Mouse (Mus musculus) testis, adult 2 months (tissue): Measurements from ENCODE around the gene Stac3.

ENCODE experiments used
- CTCF ChIP-seq: fragments of 200-500 bp; IDR thresholded peaks from 2 replicates; pipeline ENCODE4 v1.5.1; 2012; ENCODE audit warnings: low read depth, mild to moderate bottlenecking, inconsistent platforms, low read length, moderate library complexity; ENCODE audit not compliant: control insufficient read depth, insufficient read depth, insufficient replicate concordance
- POLR2A ChIP-seq: fragments of 200-500 bp; IDR thresholded peaks from 2 replicates; pipeline ENCODE4 v1.6.1; 2012; ENCODE audit warnings: low read depth, mild to moderate bottlenecking, inconsistent platforms, low read length, moderate library complexity; ENCODE audit not compliant: control insufficient read depth

DNA sequence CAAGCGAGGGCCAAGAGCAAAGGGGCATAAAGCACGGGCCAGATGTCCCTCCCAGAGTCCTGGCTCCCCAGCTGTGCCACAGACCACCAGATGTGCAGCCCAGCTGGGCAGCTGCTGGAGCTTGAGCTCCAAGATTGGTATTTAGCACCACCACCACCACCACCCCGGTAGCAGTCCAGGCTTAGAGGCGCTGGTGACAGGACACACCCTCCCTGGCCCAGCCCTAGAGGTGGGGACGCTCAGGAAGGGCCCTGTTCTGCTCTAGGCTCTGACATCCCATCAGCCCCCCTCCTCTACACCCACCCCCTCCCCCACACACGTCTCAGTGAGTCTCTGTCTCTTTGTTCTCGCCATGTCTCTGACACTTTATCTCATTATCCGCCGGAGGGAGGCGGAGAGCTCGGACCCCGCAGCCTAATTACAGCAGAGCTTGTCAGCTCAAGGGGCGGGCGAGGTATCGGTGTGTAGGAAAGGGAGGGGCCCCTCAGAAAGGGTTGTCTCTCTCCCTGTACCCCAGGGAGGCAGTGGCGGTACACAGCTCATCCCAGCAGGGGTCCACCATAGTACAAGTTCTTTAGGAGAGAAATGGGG, 12.1 kb downstream of the Stac3 start:
- TF ChIP-seq CTCF (no peak), POLR2A (no peak)
